Mouse (Mus musculus) heart, postnatal 10 days (tissue): ENCODE data around the gene Rac2. TPM values are rescaled to one million over a fixed set of nuclear protein-coding genes. Genes with fewer than 3 reads are reported as not detected.
A peak's percentile ranks its signal among the peaks of the same experiment; 100 is the strongest.

ENCODE experiments used
- DNase-seq, 2 experiments: peaks; one replicate each; pipeline ENCODE4 v3.0.0; 2021
- intact Hi-C: fragments of 180-260 bp; cut with DNase I; formaldehyde crosslinking; loops from one replicate; pipeline ENCODE4 v1.15.1; 2025
- total RNA-seq, 2 experiments: library from RNA; stranded (reverse); gene quantifications; 2 replicates each; pipeline ENCODE4 v1.2.3; 2021

Gene Rac2
- total RNA-seq, result 1 to 10 TPM; 4.6 to 4.7 TPM

DNA sequence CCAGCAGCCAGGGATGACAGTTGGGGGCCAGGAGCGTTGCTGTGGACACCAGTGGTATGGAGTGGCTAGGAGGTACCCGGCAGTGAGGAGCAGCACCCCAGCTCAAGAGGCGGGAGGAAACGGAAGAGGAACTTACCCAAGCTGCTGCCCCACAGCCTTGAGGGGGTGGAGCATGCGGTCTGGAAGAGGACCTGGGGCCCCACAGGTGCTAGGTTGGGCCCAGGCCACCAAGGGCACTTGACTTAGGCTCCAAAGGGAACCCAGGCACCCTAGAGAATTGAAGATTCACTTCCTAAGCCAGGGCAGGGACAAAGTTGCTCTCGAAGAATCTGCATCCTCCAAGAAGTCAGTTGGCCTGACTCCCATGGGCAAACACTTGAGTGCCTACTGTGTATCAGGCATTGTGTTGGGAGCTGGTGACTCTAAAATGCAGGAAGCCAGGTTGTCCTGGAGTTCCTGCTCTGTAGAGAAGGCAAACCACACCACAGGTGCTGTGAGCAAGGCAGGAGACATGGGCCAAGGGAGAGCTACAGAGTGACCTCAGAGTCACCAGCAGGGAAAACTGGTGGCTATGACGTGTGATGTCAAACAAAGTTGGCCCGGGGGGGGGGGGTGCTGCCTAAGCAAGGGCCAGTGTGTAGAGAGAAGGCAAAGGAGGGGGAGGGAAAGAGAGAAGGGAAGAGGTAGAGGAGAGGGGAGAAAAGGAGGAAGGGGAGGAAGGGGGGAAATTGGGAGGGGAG is at the start of gene Rac2:
Gene Rac2 (minus strand): TSS at position 126 of the 740 bp plus-strand sequence.
- intact Hi-C loops, result no loop called here
- no peak for DNase-seq

GRCm38 (mm10) chr15:78616973-78617372 is 44.4 kb upstream of the Rac2 start:
- no peak for DNase-seq
- intact Hi-C loops, result no loop called here

GRCm38 (mm10) chr15:78614536-78614935 is 42.0 kb upstream of the Rac2 start:
- no peak for DNase-seq
- intact Hi-C loops, result no loop called here

DNA sequence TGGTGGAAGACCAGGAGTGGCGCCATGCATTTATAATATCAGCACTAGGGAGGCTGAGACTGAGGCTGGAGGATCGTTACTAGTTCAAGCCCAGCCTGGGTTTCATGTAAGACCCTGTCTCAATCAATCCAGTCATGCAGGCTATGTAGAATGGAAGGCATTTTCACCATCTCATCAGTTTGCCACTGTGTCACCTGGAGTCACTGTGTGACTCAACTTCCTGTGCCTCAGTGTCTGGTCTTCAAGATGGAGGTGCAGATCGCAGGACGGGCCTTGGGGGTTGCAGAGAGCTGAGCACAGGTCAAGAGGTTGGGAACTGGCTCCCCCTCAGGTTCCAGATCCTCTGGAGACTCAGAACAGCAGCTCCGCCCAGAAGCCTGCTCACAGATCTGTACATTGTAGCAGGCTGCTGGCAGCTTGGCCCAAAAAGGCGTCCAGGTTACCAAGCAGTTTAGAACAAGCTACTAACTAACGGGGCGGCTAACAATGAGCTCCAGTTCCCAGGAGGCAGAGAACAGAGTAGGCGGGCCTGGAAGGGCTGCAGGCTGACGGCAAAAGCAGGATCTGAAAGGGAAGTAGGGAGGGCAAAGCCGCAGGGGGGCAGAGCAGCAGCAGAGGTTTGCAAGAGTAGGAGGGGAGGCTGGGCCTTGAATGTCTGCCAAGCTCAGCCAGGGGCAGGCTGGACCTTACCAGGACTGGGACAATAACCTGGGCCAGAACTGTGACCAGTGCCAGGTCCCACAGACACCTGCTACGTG is 38.3 kb upstream of the Rac2 start:
- intact Hi-C loops, result no loop called here
- no peak for DNase-seq

DNA sequence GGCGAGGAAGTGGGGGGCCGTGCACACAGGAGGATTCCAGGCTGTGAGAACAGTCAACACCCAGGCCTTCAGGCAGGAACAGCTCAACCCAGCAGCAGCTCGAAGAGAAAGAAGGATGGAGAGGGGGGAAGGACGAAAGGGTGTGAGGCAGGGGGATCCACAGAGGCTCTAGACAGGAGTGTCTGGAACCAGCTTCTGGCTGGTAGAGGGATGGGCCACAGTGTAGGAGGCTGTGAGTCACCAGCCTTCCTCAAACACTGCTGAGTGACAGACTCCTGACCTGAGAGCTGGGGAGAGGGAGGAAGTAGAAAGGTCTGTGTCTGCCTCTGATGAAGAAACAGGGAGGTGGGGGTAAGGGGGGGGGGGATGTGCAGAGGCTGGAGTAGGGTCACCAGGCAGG is 34.9 kb upstream of the Rac2 start:
- no peak for DNase-seq
- intact Hi-C loops, result no loop called here

DNA sequence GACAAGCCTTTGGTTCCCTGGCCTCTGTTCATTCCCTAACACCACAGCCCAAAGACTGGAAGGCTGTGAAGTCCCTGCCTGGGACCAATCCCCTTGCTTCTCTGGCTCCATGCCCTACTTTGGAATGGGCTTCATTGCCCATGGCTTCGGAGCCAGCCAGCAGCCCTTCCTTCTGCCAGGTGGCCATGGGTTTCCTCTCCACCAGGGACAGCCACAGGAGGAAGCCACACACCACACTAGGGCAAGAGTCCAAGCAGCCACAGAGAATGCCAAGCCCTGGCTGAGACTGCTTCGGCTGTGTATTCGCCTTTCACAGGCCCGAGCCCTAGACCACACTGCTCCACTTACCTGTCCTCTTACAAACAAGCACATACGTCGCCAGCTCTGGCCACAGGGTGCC is 33.5 kb upstream of the Rac2 start:
- no peak for DNase-seq
- intact Hi-C loops, result no loop called here

DNA sequence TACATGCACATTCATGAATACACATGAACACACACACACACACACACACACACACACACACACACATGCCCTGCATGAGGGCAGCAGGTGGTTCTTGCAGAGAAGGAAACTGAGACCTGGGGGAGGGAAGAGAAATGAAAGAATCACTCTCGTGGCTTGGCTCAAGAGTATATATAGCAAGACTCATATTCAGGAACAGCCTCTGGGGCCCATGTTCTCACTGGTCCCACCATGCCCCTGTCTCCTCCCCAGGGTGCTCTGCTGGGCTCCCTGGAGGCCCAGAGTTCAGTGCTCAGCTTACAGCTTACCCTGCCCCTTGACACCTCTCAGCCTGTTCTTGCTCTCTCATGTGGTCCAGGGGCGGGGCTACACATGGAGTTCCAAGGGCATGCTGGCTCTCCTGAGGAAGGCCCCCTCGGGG is 32.8 kb upstream of the Rac2 start:
- DNase-seq, result no peak
- intact Hi-C loops, result no loop called here

- intact Hi-C loops, result no loop called here
- no peak for DNase-seq
Observed at GRCm38 (mm10) chr15:78604255-78604654, 31.7 kb upstream of the Rac2 start.

GRCm38 (mm10) chr15:78601180-78601579 is 28.6 kb upstream of the Rac2 start:
- intact Hi-C loops, result no loop called here
- DNase-seq, result no peak

GRCm38 (mm10) chr15:78599529-78600193 is 27.1 kb upstream of the Rac2 start:
- intact Hi-C loops, result no loop called here
- DNase-seq, result no peak

- DNase-seq, result peak in 1 of 2 experiments; percentile 32
- intact Hi-C loops, result no loop called here
Observed at GRCm38 (mm10) chr15:78599124-78599523, 26.5 kb upstream of the Rac2 start.

DNA sequence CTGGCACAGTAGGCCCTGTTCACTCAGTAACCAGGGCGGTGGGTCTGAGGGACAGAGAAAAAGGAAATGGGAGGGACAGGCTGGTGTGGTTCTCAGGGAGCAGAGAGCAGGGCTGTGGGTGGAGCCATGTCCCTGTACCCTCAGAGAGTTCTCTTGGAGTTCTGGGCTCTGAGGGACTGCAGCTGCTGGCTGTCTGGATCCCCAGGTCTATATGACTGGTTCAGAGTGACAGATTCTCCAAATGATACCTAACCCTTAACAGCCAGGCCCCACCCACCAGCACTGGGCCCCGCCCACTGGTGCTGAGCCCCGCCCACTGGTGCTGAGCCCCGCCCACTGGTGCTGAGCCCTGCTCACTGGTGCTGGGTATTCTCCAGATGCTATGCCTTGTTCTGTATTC is 25.1 kb upstream of the Rac2 start:
- peak in 1 of 2 experiments; percentile 30 for DNase-seq
- intact Hi-C loops, result no loop called here

DNA sequence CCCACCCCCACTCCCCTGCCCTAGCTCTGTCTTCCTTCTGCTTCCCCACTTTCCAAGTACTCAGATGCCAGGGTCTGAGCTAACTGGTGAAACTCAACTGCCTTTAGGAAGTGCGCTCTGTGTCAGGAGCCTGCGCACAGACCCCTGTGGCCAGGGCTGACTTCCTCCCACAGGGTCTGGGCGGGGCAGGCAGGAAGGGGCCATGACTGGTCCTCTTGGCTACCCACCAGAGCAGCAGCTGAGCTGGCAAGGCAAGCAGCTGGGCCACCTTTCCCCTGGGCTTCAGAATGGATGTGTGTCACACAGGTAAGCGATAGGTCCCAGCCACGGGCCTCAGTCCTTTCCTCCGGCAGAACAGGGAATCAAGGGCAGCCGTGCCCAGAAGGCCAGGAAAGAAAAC is 24.3 kb upstream of the Rac2 start, which contains the start of gene Cyth4:
Gene Cyth4 (plus strand): TSS at position 134 of the 400 bp plus-strand sequence.
- intact Hi-C loops, result no loop called here

GRCm38 (mm10) chr15:78596504-78596903 is 23.9 kb upstream of the Rac2 start:
- intact Hi-C loops, result no loop called here
- no peak for DNase-seq

More for the DNA sequence above, 24.3 kb upstream of the Rac2 start, which contains the start of gene Cyth4:
- DNase-seq, result peak; percentile 41 to 54

- no peak for DNase-seq
- intact Hi-C loops, result no loop called here
Observed at GRCm38 (mm10) chr15:78595468-78595867, 22.9 kb upstream of the Rac2 start.

GRCm38 (mm10) chr15:78594831-78595230 is 22.2 kb upstream of the Rac2 start:
- no peak for DNase-seq
- intact Hi-C loops, result no loop called here

DNA sequence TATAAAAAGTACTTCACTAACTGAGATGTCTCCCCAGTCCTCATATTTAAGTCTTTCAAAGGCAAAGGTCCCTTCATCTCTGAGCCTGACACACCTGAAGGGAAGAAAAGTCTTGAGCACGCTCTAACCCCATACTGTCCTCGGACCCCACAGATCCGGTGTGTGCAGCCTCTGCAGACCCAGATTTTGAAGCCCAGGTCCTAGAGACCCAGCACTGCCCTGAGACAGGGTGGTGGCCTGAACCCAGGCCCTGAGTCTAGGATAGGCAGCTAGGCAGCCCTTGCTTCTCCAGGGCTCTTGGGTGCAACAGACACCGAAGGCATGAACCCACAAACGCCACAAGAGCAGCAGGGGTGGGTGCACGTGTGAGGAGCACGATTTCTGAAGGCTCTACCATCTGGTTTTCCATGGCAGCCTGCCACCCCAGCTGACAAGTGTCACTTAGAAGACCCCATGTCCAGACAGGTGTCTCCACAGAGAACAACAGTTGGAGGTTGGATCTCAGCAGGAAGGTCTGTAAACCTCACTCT is 21.4 kb upstream of the Rac2 start:
- no peak for DNase-seq
- intact Hi-C loops, result no loop called here

- intact Hi-C loops, result no loop called here
- DNase-seq, result no peak
Observed at GRCm38 (mm10) chr15:78592452-78592968, 19.9 kb upstream of the Rac2 start.

DNA sequence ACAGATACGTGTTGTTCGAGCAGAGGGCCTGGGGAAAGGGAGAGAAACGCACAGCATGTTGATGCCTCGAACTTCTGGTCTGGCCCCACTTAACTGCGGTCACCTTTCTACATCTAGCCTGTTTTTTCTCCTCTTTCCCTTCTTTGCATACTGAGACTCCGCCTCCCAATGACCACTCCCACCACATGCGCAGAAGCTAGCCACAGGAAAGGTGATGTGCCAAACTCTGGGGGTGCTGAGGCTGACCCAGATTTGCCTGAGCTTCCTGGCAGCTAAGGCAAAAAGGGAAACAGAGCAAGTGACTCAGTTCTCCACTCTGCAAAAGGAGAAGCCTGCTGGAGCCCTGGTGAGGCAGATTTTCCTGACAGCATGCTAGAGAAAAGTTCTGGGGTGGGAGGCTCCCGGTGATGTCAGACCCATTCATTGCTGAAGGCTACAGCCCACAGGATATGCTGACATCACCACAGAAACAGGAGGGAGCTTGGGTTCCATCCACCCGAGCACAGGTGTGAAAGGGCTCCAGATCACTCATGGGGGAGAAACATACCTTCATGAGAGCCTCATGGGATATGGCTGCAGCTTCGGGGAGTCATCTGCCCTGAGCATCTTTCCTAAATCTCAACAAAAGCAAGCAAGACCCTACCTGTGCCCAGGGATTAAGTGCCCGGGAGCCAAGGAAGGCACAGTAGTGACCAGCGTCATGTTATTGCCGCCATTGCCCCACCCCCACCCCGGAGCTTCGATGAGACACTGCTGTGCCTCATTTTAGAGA is 19.3 kb upstream of the Rac2 start:
- intact Hi-C loops, result no loop called here
- no peak for DNase-seq

GRCm38 (mm10) chr15:78590785-78591184 is 18.2 kb upstream of the Rac2 start:
- intact Hi-C loops, result no loop called here

More at GRCm38 (mm10) chr15:78590785-78591184, 18.2 kb upstream of the Rac2 start:
- no peak for DNase-seq
